Mouse (Mus musculus): ENCODE data around the gene Cenpc1.

Gene Cenpc1

GRCm38 (mm10) chr5:86065101-86065875, at the start of gene Cenpc1:
Gene Cenpc1 (minus strand): TSS chr5:86065583.
- peak; percentile 100 for DNase-seq

DNA sequence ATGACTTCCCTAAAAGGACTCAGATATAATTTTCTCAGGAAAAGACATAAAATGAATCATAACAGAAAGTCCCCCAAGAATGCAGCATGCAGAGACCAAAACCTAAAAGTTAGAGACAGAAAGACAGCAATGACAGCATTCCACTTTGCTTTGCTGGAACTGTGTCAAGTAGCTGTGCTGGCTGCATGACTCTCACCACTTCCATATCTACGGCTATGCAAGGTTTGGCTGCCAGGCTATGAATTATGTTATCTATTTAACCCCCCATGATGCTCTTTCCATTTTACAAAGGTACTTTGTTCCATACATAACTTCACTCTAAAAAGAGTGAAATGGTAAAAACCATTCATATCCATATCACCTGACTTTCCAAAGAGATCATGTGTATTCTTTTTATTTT, 48.6 kb upstream of the Cenpc1 start:
- no peak for DNase-seq

- DNase-seq: no peak
Observed at GRCm38 (mm10) chr5:86113037-86113436, 47.7 kb upstream of the Cenpc1 start.

- DNase-seq: no peak
Observed at GRCm38 (mm10) chr5:86111074-86111473, 45.7 kb upstream of the Cenpc1 start.

GRCm38 (mm10) chr5:86106610-86107009, 41.2 kb upstream of the Cenpc1 start:
- DNase-seq: no peak

- DNase-seq: no peak
Observed at GRCm38 (mm10) chr5:86102176-86102575, 36.8 kb upstream of the Cenpc1 start.

DNA sequence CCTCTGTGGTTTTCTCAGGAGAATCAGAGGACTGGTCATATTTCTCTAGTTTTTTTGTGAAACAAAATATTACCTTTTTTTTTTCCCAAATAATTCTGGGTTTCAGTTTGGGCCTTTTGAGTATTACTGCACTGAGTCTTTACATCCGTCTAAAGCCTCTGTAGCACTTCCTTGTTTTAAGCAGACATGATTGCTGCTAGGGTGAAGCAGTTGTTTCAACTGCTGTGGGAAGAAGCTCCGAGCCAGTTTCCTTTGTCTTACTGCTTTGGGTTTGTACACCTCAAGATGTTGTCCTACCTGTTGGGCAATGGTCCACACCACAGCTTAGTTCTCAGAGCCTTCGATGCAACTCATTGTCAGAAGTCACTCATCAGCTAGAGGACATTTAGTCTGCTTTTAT, 35.2 kb upstream of the Cenpc1 start:
- DNase-seq: no peak

- no peak for DNase-seq
Observed at GRCm38 (mm10) chr5:86098988-86099387, 33.6 kb upstream of the Cenpc1 start.

DNA sequence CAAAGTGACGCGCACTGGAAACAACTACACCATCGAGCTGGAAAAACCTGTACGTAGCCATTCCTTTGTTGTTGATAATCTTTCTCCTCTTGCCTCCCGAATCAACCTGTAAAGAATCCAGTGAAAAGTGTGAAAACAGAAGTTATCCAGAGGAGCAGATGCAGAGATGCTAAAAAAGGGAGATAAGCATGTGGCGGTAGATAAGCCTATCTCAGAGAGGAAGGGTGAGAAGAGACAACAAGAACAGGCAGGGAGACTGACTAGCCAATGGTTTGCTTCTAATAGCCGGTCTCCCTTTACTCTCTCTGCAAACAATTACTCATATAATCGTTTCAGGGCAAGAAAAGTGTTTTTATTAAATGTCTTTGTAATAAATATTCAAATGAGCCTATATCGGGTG, 29.4 kb upstream of the Cenpc1 start:
- DNase-seq: no peak

DNA sequence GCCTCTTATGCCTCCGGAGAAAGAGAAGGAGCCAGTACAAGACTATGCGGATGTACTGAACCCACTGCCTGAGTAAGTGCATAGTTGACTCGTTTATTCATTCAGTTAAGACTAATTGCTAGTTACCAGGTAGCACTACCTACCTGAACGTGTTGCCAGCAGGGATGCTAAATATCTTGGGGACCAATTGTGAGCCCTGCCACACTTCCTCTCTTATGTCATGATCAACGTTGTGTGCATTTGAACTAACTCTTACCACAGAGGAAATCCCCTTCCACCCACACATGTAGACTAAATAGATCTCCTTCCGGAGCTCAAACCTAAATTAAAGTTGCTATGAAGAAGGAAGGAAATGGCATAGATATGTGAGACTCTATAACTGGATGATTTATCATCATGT, 21.4 kb upstream of the Cenpc1 start:
- DNase-seq: no peak

GRCm38 (mm10) chr5:86084979-86085378, 19.6 kb upstream of the Cenpc1 start:
- no peak for DNase-seq

GRCm38 (mm10) chr5:86083987-86084386, 18.6 kb upstream of the Cenpc1 start:
- DNase-seq: no peak

GRCm38 (mm10) chr5:86078720-86079334, 13.4 kb upstream of the Cenpc1 start:
- no peak for DNase-seq

GRCm38 (mm10) chr5:86072756-86073386, 7.5 kb upstream of the Cenpc1 start:
- DNase-seq: no peak

GRCm38 (mm10) chr5:86071538-86071937, 6.2 kb upstream of the Cenpc1 start, which contains the start of gene Stap1:
Gene Stap1 (plus strand): TSS chr5:86071746.
- DNase-seq: peak; percentile 55

GRCm38 (mm10) chr5:86069121-86069520, 3.7 kb upstream of the Cenpc1 start:
- DNase-seq: no peak

DNA sequence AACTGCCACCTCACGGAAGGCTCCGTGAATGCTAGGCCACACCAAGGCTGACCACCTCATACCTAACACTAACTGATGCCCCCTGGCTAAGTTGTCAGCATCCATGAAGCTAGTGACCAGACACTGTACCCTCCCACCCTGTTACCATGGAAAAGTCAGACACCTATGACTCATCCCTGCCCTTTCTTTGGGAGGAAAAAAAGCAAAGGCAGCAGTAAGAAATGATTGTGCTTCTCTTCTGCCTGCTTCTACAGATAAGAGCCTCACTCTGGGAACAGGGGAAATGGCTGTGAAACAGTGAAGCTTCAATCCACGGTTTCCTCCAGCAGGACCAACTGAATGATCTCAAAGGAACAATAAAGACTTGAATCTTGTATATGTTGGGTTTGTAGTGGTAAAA, 3.1 kb upstream of the Cenpc1 start:
- DNase-seq: no peak

GRCm38 (mm10) chr5:86066551-86066929, 1.2 kb upstream of the Cenpc1 start:
- DNase-seq: peak; percentile 93

DNA sequence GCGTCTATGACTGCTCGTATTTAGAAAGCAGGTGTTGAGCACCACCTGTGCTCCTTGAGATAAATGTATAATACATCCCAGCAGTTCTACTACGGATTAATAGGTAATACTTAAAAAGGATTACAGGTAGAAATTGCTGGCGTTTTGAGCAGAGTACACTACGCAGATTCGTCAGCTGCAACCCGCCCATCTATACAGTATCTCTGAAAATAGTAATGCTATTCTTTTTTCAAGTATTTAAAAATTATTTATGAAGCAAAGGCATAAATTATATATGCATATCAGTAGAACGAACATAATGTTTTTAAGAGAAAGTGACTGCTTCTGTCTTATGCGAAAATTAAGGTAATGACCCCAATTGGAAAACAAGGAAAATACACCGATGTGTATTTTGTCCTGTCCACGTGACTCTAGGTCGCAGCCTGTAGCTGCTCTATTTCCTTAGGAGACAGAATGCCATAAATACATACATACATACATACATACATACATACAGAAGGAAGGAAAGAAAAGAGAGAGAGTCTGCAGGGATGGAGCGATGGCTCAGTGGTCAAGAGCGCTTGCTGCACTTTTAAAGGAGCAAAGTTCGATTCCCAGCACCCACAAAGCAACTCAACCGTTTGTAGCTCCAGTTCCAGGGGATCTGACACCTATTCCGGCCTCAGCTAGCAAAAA, 630 bp upstream of the Cenpc1 start:
- no peak for DNase-seq

GRCm38 (mm10) chr5:86063501-86063900, 1.9 kb downstream of the Cenpc1 start:
- no peak for DNase-seq

DNA sequence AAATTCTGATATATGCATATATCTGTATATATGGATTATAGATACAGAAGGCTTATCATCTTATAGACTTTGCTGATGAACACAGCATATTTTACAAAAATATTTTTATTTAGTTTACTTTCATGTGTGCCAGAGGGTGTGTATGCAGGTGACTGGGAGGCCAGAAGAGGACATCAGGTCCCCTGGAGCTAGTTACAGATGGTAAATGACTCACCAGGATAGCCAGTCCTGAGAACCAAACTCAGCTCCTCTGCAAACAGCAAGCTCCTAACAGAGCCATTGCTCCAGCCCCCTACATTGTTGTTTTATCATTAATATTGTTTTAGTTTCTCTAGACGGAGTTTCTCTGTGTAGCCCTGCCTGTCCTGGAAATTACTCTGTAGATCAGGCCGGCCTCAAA, 35.6 kb downstream of the Cenpc1 start:
- DNase-seq: no peak

GRCm38 (mm10) chr5:85996545-85997510, 68.6 kb downstream of the Cenpc1 start:
- no peak for DNase-seq
